Mouse (Mus musculus): ENCODE measurements at regions not wholly inside any gene's neighbourhood (a gene's known extent, or its start where the extent isn't known, plus 50 kb on each side); places are given as distances from the start of the nearest gene placed in this dataset.

- TF ChIP-seq CTCF (IDR thresholded peaks at IDR 0.05; ENCODE audit: low read depth) (no peak), EP300 (optimal IDR thresholded peaks at IDR 0.05) (no peak)
Observed at GRCm38 (mm10) chr1:8142583-8142982, 3271.3 kb upstream of the A830018L16Rik start.

Measured in stomach, postnatal 0 days (tissue).